Mouse (Mus musculus) CH12F3 (cell line): ENCODE data around the gene Mfap5.
"Not testable (repeated sequence)": the region's sequence is repeated elsewhere in the genome, so short reads cannot be mapped to it uniquely, and the experiment has no call there.

Experiments used
- in situ Hi-C: fragments of 300-500 bp; cut with MboI; formaldehyde crosslinking; loops from 2 replicates; pipeline ENCODE4 v1.14.3; 2020; ENCODE audit warnings: low sequenced_read_pairs

Gene Mfap5

GRCm38 (mm10) chr6:122512914-122513878 is 7.6 kb downstream of the Mfap5 start:
- in situ Hi-C loops: no loop called here

- in situ Hi-C loops: no loop called here
These were observed 8.7 kb downstream of the Mfap5 start for GRCm38 (mm10) chr6:122514312-122514711.

- in situ Hi-C loops: not testable (repeated sequence)
These were observed 10.1 kb downstream of the Mfap5 start for GRCm38 (mm10) chr6:122515762-122516161.

GRCm38 (mm10) chr6:122517668-122518067 is 12.0 kb downstream of the Mfap5 start:
- in situ Hi-C loops: no loop called here

- in situ Hi-C loops: no loop called here
These were observed 13.7 kb downstream of the Mfap5 start for GRCm38 (mm10) chr6:122519384-122519783.

GRCm38 (mm10) chr6:122522595-122522994 is 16.9 kb downstream of the Mfap5 start:
- in situ Hi-C loops: no loop called here

- in situ Hi-C loops: no loop called here
These were observed 17.6 kb downstream of the Mfap5 start for GRCm38 (mm10) chr6:122523289-122523688.

GRCm38 (mm10) chr6:122527596-122527995 is 22.0 kb downstream of the Mfap5 start:
- in situ Hi-C loops: no loop called here

- in situ Hi-C loops: no loop called here
These were observed 22.5 kb downstream of the Mfap5 start for GRCm38 (mm10) chr6:122528136-122528535.

- in situ Hi-C loops: no loop called here
These were observed 26.0 kb downstream of the Mfap5 start for GRCm38 (mm10) chr6:122531466-122532174.

GRCm38 (mm10) chr6:122532883-122533302 is 27.2 kb downstream of the Mfap5 start:
- in situ Hi-C loops: no loop called here

- in situ Hi-C loops: no loop called here
These were observed 28.4 kb downstream of the Mfap5 start for GRCm38 (mm10) chr6:122534032-122534431.

- in situ Hi-C loops: no loop called here
These were observed 33.9 kb downstream of the Mfap5 start for GRCm38 (mm10) chr6:122539564-122539963.

GRCm38 (mm10) chr6:122542459-122542858 is 36.8 kb downstream of the Mfap5 start:
- in situ Hi-C loops: not testable (repeated sequence)

- in situ Hi-C loops: no loop called here
These were observed 37.9 kb downstream of the Mfap5 start for GRCm38 (mm10) chr6:122543574-122543973.

GRCm38 (mm10) chr6:122544672-122545071 is 39.0 kb downstream of the Mfap5 start:
- in situ Hi-C loops: no loop called here

- in situ Hi-C loops: no loop called here
These were observed 39.7 kb downstream of the Mfap5 start for GRCm38 (mm10) chr6:122545289-122545882.

- in situ Hi-C loops: no loop called here
These were observed 40.3 kb downstream of the Mfap5 start for GRCm38 (mm10) chr6:122545948-122546347.

- in situ Hi-C loops: no loop called here
These were observed 48.0 kb downstream of the Mfap5 start, which contains the start of gene Aicda for GRCm38 (mm10) chr6:122553606-122554005. Gene Aicda (plus strand): TSS chr6:122553801.

- in situ Hi-C loops: no loop called here
These were observed 48.5 kb downstream of the Mfap5 start for GRCm38 (mm10) chr6:122554102-122554501.

GRCm38 (mm10) chr6:122555266-122555665 is 49.6 kb downstream of the Mfap5 start:
- in situ Hi-C loops: no loop called here
